Mouse (Mus musculus) heart, embryonic 14.5 days (tissue): ENCODE measurements around the gene Krt33a. TPM values are rescaled to one million over a fixed set of nuclear protein-coding genes. Genes with fewer than 3 reads are reported as not detected.

Experiments used
- ATAC-seq: fragments of 200-750 bp; cut with Nextera tagmentation; 2 replicates; pipeline ENCODE4 v1.8.0; 2017; ENCODE audit warnings: low read depth, moderate TSS enrichment; ENCODE audit not compliant: insufficient number of reproducible peaks, insufficient read depth, low FRiP score
- H3K27ac ChIP-seq, 2 experiments: fragments of 200-500 bp in 1 of 2; fragments of 300-500 bp in 1 of 2; sonication (generic) in 1 of 2; replicated peaks in 1 of 2; 2 replicates each; pipeline ENCODE4 v1.5.1; 2012 to 2014; ENCODE audit warnings: low read depth in 2 of 2, low read length in 2 of 2, control low read depth in 1 of 2, mild to moderate bottlenecking in 1 of 2, mixed read lengths in 1 of 2; ENCODE audit not compliant: control insufficient read depth in 1 of 2, insufficient read depth in 1 of 2
- H3K27me3 ChIP-seq: fragments of 300-500 bp; sonication (generic); 2 replicates; pipeline ENCODE4 v1.6.1; 2014; ENCODE audit warnings: mild to moderate bottlenecking, low read length, control low read depth; ENCODE audit not compliant: control insufficient read depth, insufficient read depth
- H3K36me3 ChIP-seq: fragments of 300-500 bp; sonication (generic); 2 replicates; pipeline ENCODE4 v1.6.1; 2014; ENCODE audit warnings: mild to moderate bottlenecking, control low read depth, low read length, mixed read lengths; ENCODE audit not compliant: control insufficient read depth, insufficient read depth
- H3K4me1 ChIP-seq, 2 experiments: fragments of 200-500 bp in 1 of 2; fragments of 300-500 bp in 1 of 2; sonication (generic) in 1 of 2; 2 replicates each; pipeline ENCODE4 v1.6.1; 2012 to 2014; ENCODE audit warnings: low read length in 2 of 2, control low read depth in 1 of 2, mixed read lengths in 1 of 2; ENCODE audit not compliant: control insufficient read depth in 2 of 2, insufficient read depth in 2 of 2
- H3K4me2 ChIP-seq: fragments of 300-500 bp; sonication (generic); 2 replicates; pipeline ENCODE4 v1.6.1; 2014; ENCODE audit warnings: mild to moderate bottlenecking, low read length
- H3K4me3 ChIP-seq, 2 experiments: fragments of 200-500 bp in 1 of 2; fragments of 300-500 bp in 1 of 2; sonication (generic) in 1 of 2; 2 replicates each; pipeline ENCODE4 v1.5.1; 2012 to 2014; ENCODE audit warnings: low read length in 2 of 2, mild to moderate bottlenecking in 2 of 2, control low read depth in 1 of 2, low read depth in 1 of 2, moderate library complexity in 1 of 2; ENCODE audit not compliant: control insufficient read depth in 1 of 2, insufficient read depth in 1 of 2
- H3K9ac ChIP-seq: fragments of 300-500 bp; sonication (generic); 2 replicates; pipeline ENCODE4 v1.6.1; 2014; ENCODE audit warnings: mild to moderate bottlenecking, low read length
- H3K9me3 ChIP-seq: fragments of 300-500 bp; sonication (generic); 2 replicates; pipeline ENCODE4 v1.6.1; 2016; ENCODE audit warnings: low read length, control low read depth; ENCODE audit not compliant: control insufficient read depth
- WGBS: fragments of 180-500 bp; shearing (Covaris S2); extraction: QIAGEN DNeasy Blood & Tissue Kit; methylation state at CpG from one replicate; pipeline ENCODE4 v1.1.7; 2014; 5-methylcytosine and 5-hydroxymethylcytosine counted together
- polyA plus RNA-seq: library from polyadenylated mRNA; unstranded; fragments of >200 nt; fragmentation: Nextera tagmentation; extraction: Ambion mirVana; gene quantifications from 2 replicates; pipeline ENCODE4 v1.2.1, GENCODE M21; 2014

Gene Krt33a
- polyA plus RNA-seq, 1 experiment from 2014 or later = not detected

DNA sequence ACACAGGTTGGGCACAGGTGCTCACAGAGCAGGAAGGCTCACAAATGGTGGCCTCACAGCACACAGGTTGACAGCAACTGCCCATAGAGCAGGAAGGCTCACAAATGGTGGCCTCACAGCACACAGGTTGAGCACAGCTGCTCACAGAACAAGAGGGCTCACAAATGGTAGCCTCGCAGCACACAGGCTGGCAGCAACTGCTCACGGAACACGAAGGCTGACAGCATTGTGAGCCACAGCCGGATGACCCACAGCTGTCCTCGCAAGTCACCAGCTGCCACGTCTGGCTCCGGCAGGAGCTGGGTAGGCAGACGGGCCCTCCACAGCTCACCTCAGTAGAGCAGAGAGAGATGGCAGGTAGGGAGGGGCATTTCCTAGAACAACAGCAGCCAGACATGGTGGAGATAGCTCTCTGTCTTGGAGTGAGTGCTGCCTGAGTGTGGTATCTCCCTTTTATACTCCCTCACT is 29.8 kb downstream of the Krt33a start, which contains the start of gene Krtap16-1:
Gene Krtap16-1, minus strand, starts transcription at position 418 of the 468 bp plus-strand sequence.
- H3K9me3 ChIP-seq = no peaks in the 10 kb centered on the region
- no peaks in the 10 kb centered on the region for H3K36me3 ChIP-seq
- H3K27me3 ChIP-seq = peaks cover 7% of the 10 kb centered on the region; the same call in 1 of the 2 replicates
- no peak within 1 kb of the TSS for H3K4me2 ChIP-seq
- ATAC-seq = no peak
- no peak within 1 kb of the TSS for H3K9ac ChIP-seq
- no peak within 1 kb of the TSS for H3K4me3 ChIP-seq
- H3K4me1 ChIP-seq = no peaks in the 10 kb centered on the region
- 76% methylated on average over 8 of the region's 8 CpGs for WGBS
- H3K27ac ChIP-seq = no peak within 1 kb of the TSS

GRCm38 (mm10) chr11:99985291-99986092 is 30.5 kb downstream of the Krt33a start:
- H3K9me3 ChIP-seq = no peaks in the 10 kb centered on the region
- 77% methylated on average over 20 of the region's 20 CpGs for WGBS
- no peak overlapping the region for H3K4me2 ChIP-seq
- no peak overlapping the region for H3K27ac ChIP-seq
- H3K4me1 ChIP-seq = no peaks in the 10 kb centered on the region
- H3K4me3 ChIP-seq = no peak overlapping the region
- ATAC-seq = no peak
- peaks cover 7% of the 10 kb centered on the region; the same call in 1 of the 2 replicates for H3K27me3 ChIP-seq
- no peaks in the 10 kb centered on the region for H3K36me3 ChIP-seq
- H3K9ac ChIP-seq = no peak overlapping the region

DNA sequence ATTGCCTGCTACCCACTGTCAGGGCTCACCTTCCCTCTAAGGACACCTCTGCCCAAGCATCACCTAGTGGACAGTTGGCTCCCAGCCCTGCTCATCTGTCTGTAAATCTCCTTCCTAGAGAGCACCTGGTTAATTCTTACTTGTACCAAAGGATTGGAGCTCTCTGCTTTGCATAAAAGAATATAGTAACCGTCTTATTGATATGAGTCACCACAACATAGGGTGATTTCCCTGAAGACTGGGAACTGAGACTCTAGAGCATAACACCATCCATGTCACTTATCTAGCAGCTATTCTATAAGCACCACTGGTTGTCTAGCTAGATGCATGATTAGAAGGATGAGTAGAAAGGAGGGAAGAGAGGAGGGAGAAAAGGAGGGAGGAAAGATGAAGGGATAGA is 32.6 kb downstream of the Krt33a start:
- 85% methylated on average over 1 of the region's 1 CpGs for WGBS
- Histone ChIP-seq H3K4me2 (no peak overlapping the region), H3K4me1 (no peaks in the 10 kb centered on the region), H3K27ac (no peak overlapping the region), H3K27me3 (peaks cover 7% of the 10 kb centered on the region; the same call in 1 of the 2 replicates), H3K9ac (no peak overlapping the region), H3K4me3 (no peak overlapping the region), H3K9me3 (no peaks in the 10 kb centered on the region), H3K36me3 (no peaks in the 10 kb centered on the region)
- ATAC-seq = no peak

GRCm38 (mm10) chr11:99982731-99983130 is 33.3 kb downstream of the Krt33a start:
- 85% methylated on average over 9 of the region's 9 CpGs for WGBS
- ATAC-seq = no peak
- H3K9me3 ChIP-seq = no peaks in the 10 kb centered on the region
- no peaks in the 10 kb centered on the region for H3K4me1 ChIP-seq
- H3K4me2 ChIP-seq = no peak overlapping the region
- H3K27ac ChIP-seq = no peak overlapping the region
- no peaks in the 10 kb centered on the region for H3K36me3 ChIP-seq
- no peak overlapping the region for H3K9ac ChIP-seq
- H3K4me3 ChIP-seq = no peak overlapping the region
- H3K27me3 ChIP-seq = peaks cover 7% of the 10 kb centered on the region; the same call in 1 of the 2 replicates

DNA sequence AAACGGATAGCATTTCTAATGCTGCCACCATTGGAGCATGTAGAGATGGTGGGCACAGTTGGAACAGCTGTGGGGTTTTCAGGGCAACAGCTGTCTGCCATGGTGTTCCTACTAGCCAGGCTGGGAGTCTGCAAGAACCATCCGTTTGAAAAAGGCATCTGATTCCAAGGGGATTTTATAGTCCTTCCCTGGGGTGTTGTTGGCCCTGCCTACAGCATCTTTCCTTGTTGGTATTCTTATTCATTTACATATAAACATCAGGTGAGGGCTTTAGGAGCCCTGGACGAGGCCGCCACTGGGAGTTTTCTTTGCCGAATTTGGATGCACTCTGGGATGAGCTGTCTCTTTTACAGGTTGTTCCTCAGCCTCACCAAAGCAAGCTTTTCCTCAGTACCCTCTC is 37.1 kb downstream of the Krt33a start, which contains the start of gene Krtap29-1:
Gene Krtap29-1, minus strand, starts transcription at position 101 of the 400 bp plus-strand sequence.
- ATAC-seq = no peak
- Histone ChIP-seq H3K4me1 (no peaks in the 10 kb centered on the region), H3K4me2 (no peak within 1 kb of the TSS), H3K27ac (no peak within 1 kb of the TSS), H3K36me3 (no peaks in the 10 kb centered on the region), H3K9me3 (0 out of 2 replicates have a peak, but pooled peaks cover under 1% of the 10 kb centered on the region), H3K4me3 (no peak within 1 kb of the TSS), H3K9ac (no peak within 1 kb of the TSS), H3K27me3 (peaks cover 7% of the 10 kb centered on the region; the same call in 1 of the 2 replicates)
- 68% methylated on average over 5 of the region's 5 CpGs for WGBS

DNA sequence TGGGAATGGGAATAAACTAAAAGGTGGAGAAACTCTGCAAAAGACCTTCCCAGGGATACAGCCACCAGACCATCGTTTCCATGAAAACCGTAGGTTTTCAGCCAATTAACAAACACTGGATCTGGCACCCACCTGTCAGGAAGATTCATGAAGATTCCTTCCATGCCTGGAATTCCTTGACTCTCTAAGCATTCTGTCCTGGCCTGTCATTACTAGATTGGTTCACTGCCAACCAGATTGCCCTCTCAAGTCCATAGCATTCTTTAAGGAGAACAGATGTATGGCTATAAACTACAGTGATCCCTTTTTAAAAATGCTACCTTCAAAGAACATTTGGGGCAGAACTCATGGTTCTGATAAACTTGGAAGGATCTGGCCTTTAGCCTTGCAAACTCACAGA is 50.1 kb downstream of the Krt33a start:
- 58% methylated on average over 2 of the region's 2 CpGs for WGBS

DNA sequence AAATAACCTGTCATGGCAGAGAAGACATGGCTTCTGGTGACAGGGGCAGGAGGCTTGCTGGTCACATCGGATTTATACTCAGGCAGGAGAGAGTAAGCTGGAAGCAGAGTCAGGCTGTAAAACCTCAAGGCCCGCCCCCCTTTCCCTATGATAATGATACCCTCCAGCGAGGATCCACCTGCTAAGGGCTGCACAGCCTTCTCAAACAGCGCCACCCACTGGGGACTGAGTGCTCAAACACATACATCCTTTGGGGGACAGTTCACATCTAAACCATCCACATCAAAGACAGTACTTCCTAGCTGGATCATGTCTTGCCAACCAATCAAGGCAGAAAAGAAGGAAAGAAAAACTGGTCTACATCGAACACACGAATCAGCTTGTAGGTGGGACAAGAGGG is 51.8 kb downstream of the Krt33a start:
- Histone ChIP-seq H3K27me3 (no peaks in the 10 kb centered on the region), H3K9ac (no peak overlapping the region), H3K36me3 (no peaks in the 10 kb centered on the region), H3K4me3 (no peak overlapping the region), H3K4me1 (no peaks in the 10 kb centered on the region), H3K27ac (no peak overlapping the region), H3K4me2 (no peak overlapping the region), H3K9me3 (no peaks in the 10 kb centered on the region)
- 53% methylated on average over 6 of the region's 6 CpGs for WGBS
- ATAC-seq = no peak

More for the DNA sequence above, 50.1 kb downstream of the Krt33a start:
- Histone ChIP-seq H3K4me2 (no peak overlapping the region), H3K27ac (no peak overlapping the region), H3K27me3 (no peaks in the 10 kb centered on the region), H3K4me1 (no peaks in the 10 kb centered on the region), H3K36me3 (no peaks in the 10 kb centered on the region), H3K9ac (no peak overlapping the region), H3K4me3 (no peak overlapping the region), H3K9me3 (no peaks in the 10 kb centered on the region)
- no peak for ATAC-seq
